In the genomic region with DNA sequence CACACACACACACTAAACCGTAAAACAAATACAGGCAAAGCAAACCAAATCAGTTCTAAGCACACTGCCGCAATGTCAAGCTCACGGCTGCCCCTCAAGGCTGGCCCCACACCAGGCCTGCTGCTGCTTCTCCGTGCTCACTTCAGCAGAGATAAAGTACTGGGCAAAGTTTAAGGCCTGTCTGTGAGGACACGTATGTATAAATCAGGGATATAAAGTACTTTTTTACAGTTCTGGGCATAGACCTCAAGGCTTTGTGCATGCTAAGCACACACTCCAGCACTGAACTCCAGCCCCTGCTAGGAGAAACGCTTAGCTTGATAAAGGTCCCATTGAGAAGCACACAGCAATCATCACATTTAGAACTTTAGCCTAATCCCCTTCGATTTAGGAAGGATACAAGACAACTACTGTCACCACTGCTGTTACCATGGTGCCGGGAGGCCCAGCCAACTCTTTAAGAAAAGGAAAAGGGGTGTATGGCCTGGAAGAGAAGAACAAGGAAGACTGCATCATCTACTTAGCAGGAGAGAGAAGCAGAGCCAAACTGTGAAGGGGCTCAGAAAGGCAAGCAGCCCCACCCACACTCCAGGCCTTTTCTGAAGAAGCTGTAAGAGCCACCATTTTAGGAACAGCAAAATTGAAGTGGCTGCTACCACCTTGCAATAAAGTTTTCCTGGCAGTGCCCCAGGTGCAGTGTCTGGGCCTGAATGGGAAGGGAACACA, we compare ENCODE assay signal across 10 mouse cellular contexts. TPM values are rescaled to one million over a fixed set of nuclear protein-coding genes. Genes with fewer than 3 reads are reported as not detected.
DNase-seq lines count a peak whose midpoint lies in the region; ATAC-seq lines count a peak whose summit lies in the region.
"Had no signal": no experiment of that assay in that cellular context is flagged by ENCODE, and none has a peak within 500 bp of the region (broad histone marks: within the 10 kb centered on the region; RNA-seq: fewer than 3 reads in every experiment).

No protein-coding gene starts in this region.

- H3K4me2 ChIP-seq in heart, embryonic 14.5 days (ENCODE audit: low read length): no peak overlapping the region
- H3K4me2 ChIP-seq in forebrain, embryonic 14.5 days (ENCODE audit: low read length): no peak overlapping the region
- no peak overlapping the region for H3K4me2 ChIP-seq in liver, embryonic 15.5 days
- no peak overlapping the region for H3K4me2 ChIP-seq in neural tube, embryonic 13.5 days

- H3K4me3 ChIP-seq in heart, embryonic 14.5 days (ENCODE audit: control insufficient read depth in 1 of 2, insufficient read depth in 1 of 2, low read depth in 1 of 2, low read length in 2 of 2): no peak overlapping the region
- no peak overlapping the region for H3K4me3 ChIP-seq in forebrain, embryonic 14.5 days (ENCODE audit: low read depth, low read length)
- H3K4me3 ChIP-seq in liver, embryonic 15.5 days (replicated peaks): no peak overlapping the region
- H3K4me3 ChIP-seq in neural tube, embryonic 13.5 days: no peak overlapping the region
- H3K4me3 ChIP-seq: left cerebral cortex, adult 2 months had no signal

- WGBS in heart, embryonic 14.5 days: 26% methylated on average over 8 of the region's 8 CpGs
- WGBS in forebrain, embryonic 14.5 days: 8% methylated on average over 8 of the region's 8 CpGs
- WGBS in liver, embryonic 15.5 days (ENCODE audit: insufficient replicate concordance): 48% methylated on average over 8 of the region's 8 CpGs
- WGBS in neural tube, embryonic 13.5 days: 44% methylated on average over 8 of the region's 8 CpGs

- H3K4me1 ChIP-seq in heart, embryonic 14.5 days (ENCODE audit: control insufficient read depth in 2 of 2, insufficient read depth in 2 of 2, low read length in 2 of 2): peaks cover 10 to 21% of the 10 kb centered on the region in 2 experiments
- peaks cover 12% of the 10 kb centered on the region for H3K4me1 ChIP-seq in forebrain, embryonic 14.5 days (ENCODE audit: control insufficient read depth, insufficient read depth, low read length)
- peaks cover 35% of the 10 kb centered on the region for H3K4me1 ChIP-seq in liver, embryonic 15.5 days (replicated peaks)
- peaks cover 17% of the 10 kb centered on the region for H3K4me1 ChIP-seq in neural tube, embryonic 13.5 days (replicated peaks)

- no peaks in the 10 kb centered on the region for H3K27me3 ChIP-seq in heart, embryonic 14.5 days (ENCODE audit: control insufficient read depth, insufficient read depth, low read length)
- H3K27me3 ChIP-seq in forebrain, embryonic 14.5 days (replicated peaks; ENCODE audit: control insufficient read depth, insufficient read depth, low read length): no peaks in the 10 kb centered on the region
- H3K27me3 ChIP-seq in liver, embryonic 15.5 days: no peaks in the 10 kb centered on the region
- H3K27me3 ChIP-seq in neural tube, embryonic 13.5 days: no peaks in the 10 kb centered on the region

- no peak for DNase-seq in heart, postnatal 4 days
- DNase-seq in forebrain, embryonic 14.5 days (ENCODE audit: low spot score): peak; percentile 77
- DNase-seq in testis, postnatal 14 days (ENCODE audit: low spot score): no peak
- no peak for DNase-seq in layer of hippocampus, postnatal 25 days (ENCODE audit: extremely low spot score in 1 of 2, low spot score in 1 of 2)
- DNase-seq in thymus, postnatal 0 days (ENCODE audit: low spot score): no peak
- DNase-seq: right cerebral cortex, postnatal 25 days had no signal

- H3K27ac ChIP-seq in heart, embryonic 14.5 days (replicated peaks in 1 of 2; ENCODE audit: control insufficient read depth in 1 of 2, insufficient read depth in 1 of 2, low read depth in 2 of 2, low read length in 2 of 2): peak overlapping the region; percentile 21 to 25; a peak in 3 of 4 replicates
- peak overlapping the region; percentile 52 for H3K27ac ChIP-seq in forebrain, embryonic 14.5 days (ENCODE audit: low read depth, low read length)
- H3K27ac ChIP-seq in liver, embryonic 15.5 days (replicated peaks): no peak overlapping the region; the same call in 1 of the 2 replicates
- peak overlapping the region; percentile 79 for H3K27ac ChIP-seq in neural tube, embryonic 13.5 days (replicated peaks)
- H3K27ac ChIP-seq: left cerebral cortex, adult 2 months had no signal

- no peak for ATAC-seq in heart, embryonic 14.5 days (ENCODE audit: insufficient number of reproducible peaks, insufficient read depth, low FRiP score, low read depth)
- peak; percentile 80 for ATAC-seq in forebrain, embryonic 14.5 days
- ATAC-seq in liver, embryonic 15.5 days (ENCODE audit: insufficient read depth): peak; percentile 38; the same call in 1 of the 2 replicates
- ATAC-seq in neural tube, embryonic 13.5 days (ENCODE audit: low read depth): peak; percentile 87

- no peaks in the 10 kb centered on the region for H3K36me3 ChIP-seq in heart, embryonic 14.5 days (ENCODE audit: control insufficient read depth, insufficient read depth, low read length)
- H3K36me3 ChIP-seq in forebrain, embryonic 14.5 days (ENCODE audit: control insufficient read depth, insufficient read depth, low read length): no peaks in the 10 kb centered on the region
- no peaks in the 10 kb centered on the region for H3K36me3 ChIP-seq in liver, embryonic 15.5 days (replicated peaks)
- H3K36me3 ChIP-seq in neural tube, embryonic 13.5 days: no peaks in the 10 kb centered on the region

- no peaks in the 10 kb centered on the region for H3K9me3 ChIP-seq in heart, embryonic 14.5 days (ENCODE audit: control insufficient read depth, low read length)
- H3K9me3 ChIP-seq in forebrain, embryonic 14.5 days (replicated peaks; ENCODE audit: control insufficient read depth, low read length): no peaks in the 10 kb centered on the region
- H3K9me3 ChIP-seq in liver, embryonic 15.5 days (replicated peaks): no peaks in the 10 kb centered on the region
- H3K9me3 ChIP-seq in neural tube, embryonic 13.5 days: no peaks in the 10 kb centered on the region

- 0 out of 2 replicates have a peak overlapping the region, but pooled peaks have one; percentile 1 for H3K9ac ChIP-seq in heart, embryonic 14.5 days (ENCODE audit: low read length)
- no peak overlapping the region for H3K9ac ChIP-seq in forebrain, embryonic 14.5 days (ENCODE audit: low read length)
- no peak overlapping the region for H3K9ac ChIP-seq in liver, embryonic 15.5 days
- no peak overlapping the region for H3K9ac ChIP-seq in neural tube, embryonic 13.5 days

RNA-seq across cellular contexts. Expression of a gene that starts 9.4 kb away (rescaled TPM):
- 29.6 and 32.0 TPM in 2 replicates for polyA plus RNA-seq in heart, embryonic 14.5 days (2014; fragmentation: Nextera tagmentation; extraction: Ambion mirVana)
- 10 to 100 TPM; 59.3 to 63.9 TPM for total RNA-seq in heart, postnatal 4 days (2021)
- 84.2 and 102 TPM in 2 replicates for polyA plus RNA-seq in forebrain, embryonic 14.5 days (2014; fragmentation: Nextera tagmentation; extraction: Ambion mirVana)
- polyA plus RNA-seq in liver, embryonic 15.5 days (2015; fragmentation: Nextera tagmentation; extraction: Ambion mirVana): 20.1 and 24.9 TPM in 2 replicates
- polyA plus RNA-seq in neural tube, embryonic 13.5 days (2015; fragmentation: Nextera tagmentation; extraction: Ambion mirVana): 63.8 and 67.4 TPM in 2 replicates
- 100 to 1,000 TPM; 191 to 198 TPM for total RNA-seq in layer of hippocampus, postnatal 25 days (2021)
- 22.3 and 25.3 TPM in 2 replicates for polyA plus RNA-seq in thymus, postnatal 0 days (2015; fragmentation: Nextera tagmentation; extraction: Ambion mirVana)

RNA-seq across cellular contexts. Expression of a gene that starts 37.5 kb away (rescaled TPM):
- polyA plus RNA-seq in heart, embryonic 14.5 days (2014; fragmentation: Nextera tagmentation; extraction: Ambion mirVana): 43.6 and 44.5 TPM in 2 replicates
- 10 to 100 TPM; 34.0 to 37.5 TPM for total RNA-seq in heart, postnatal 4 days (2021)
- polyA plus RNA-seq in forebrain, embryonic 14.5 days (2014; fragmentation: Nextera tagmentation; extraction: Ambion mirVana): 53.5 and 58.6 TPM in 2 replicates
- 58.3 and 61.3 TPM in 2 replicates for polyA plus RNA-seq in liver, embryonic 15.5 days (2015; fragmentation: Nextera tagmentation; extraction: Ambion mirVana)
- 39.8 and 49.0 TPM in 2 replicates for polyA plus RNA-seq in neural tube, embryonic 13.5 days (2015; fragmentation: Nextera tagmentation; extraction: Ambion mirVana)
- total RNA-seq in layer of hippocampus, postnatal 25 days (2021): 10 to 100 TPM; 45.7 to 50.0 TPM
- polyA plus RNA-seq in thymus, postnatal 0 days (2015; fragmentation: Nextera tagmentation; extraction: Ambion mirVana): 87.0 and 92.2 TPM in 2 replicates

RNA-seq across cellular contexts. Expression of a gene that starts 49.6 kb away (rescaled TPM):
- 138 and 151 TPM in 2 replicates for polyA plus RNA-seq in heart, embryonic 14.5 days (2014; fragmentation: Nextera tagmentation; extraction: Ambion mirVana)
- 10 to 100 TPM; 73.0 to 78.0 TPM for total RNA-seq in heart, postnatal 4 days (2021)
- 348 and 350 TPM in 2 replicates for polyA plus RNA-seq in forebrain, embryonic 14.5 days (2014; fragmentation: Nextera tagmentation; extraction: Ambion mirVana)
- polyA plus RNA-seq in liver, embryonic 15.5 days (2015; fragmentation: Nextera tagmentation; extraction: Ambion mirVana): 72.0 and 77.3 TPM in 2 replicates
- 243 and 255 TPM in 2 replicates for polyA plus RNA-seq in neural tube, embryonic 13.5 days (2015; fragmentation: Nextera tagmentation; extraction: Ambion mirVana)
- total RNA-seq in layer of hippocampus, postnatal 25 days (2021): 100 to 1,000 TPM; 147 to 153 TPM
- polyA plus RNA-seq in thymus, postnatal 0 days (2015; fragmentation: Nextera tagmentation; extraction: Ambion mirVana): 130 and 134 TPM in 2 replicates

RNA-seq across cellular contexts. Expression of a gene that starts 49.7 kb away (rescaled TPM):
- 16.0 and 16.7 TPM in 2 replicates for polyA plus RNA-seq in heart, embryonic 14.5 days (2014; fragmentation: Nextera tagmentation; extraction: Ambion mirVana)
- 10 to 100 TPM; 13.2 to 13.3 TPM for total RNA-seq in heart, postnatal 4 days (2021)
- polyA plus RNA-seq in forebrain, embryonic 14.5 days (2014; fragmentation: Nextera tagmentation; extraction: Ambion mirVana): 39.4 and 64.8 TPM in 2 replicates
- 11.5 and 12.0 TPM in 2 replicates for polyA plus RNA-seq in liver, embryonic 15.5 days (2015; fragmentation: Nextera tagmentation; extraction: Ambion mirVana)
- 89.7 and 105 TPM in 2 replicates for polyA plus RNA-seq in neural tube, embryonic 13.5 days (2015; fragmentation: Nextera tagmentation; extraction: Ambion mirVana)
- total RNA-seq in layer of hippocampus, postnatal 25 days (2021): 10 to 100 TPM; 68.8 to 74.1 TPM
- polyA plus RNA-seq in thymus, postnatal 0 days (2015; fragmentation: Nextera tagmentation; extraction: Ambion mirVana): 23.7 and 30.1 TPM in 2 replicates
